Mouse (Mus musculus) embryonic facial prominence, embryonic 11.5 days (tissue): Measurements from ENCODE around the gene Fam162b. TPM values are rescaled to one million over a fixed set of nuclear protein-coding genes. Genes with fewer than 3 reads are reported as not detected.

ENCODE experiments used
- ATAC-seq: fragments of 200-750 bp; cut with Nextera tagmentation; replicated peaks from 2 replicates; pipeline ENCODE4 v1.8.0; 2017; ENCODE audit warnings: low read depth; ENCODE audit not compliant: insufficient number of reproducible peaks, low FRiP score, low TSS enrichment
- DNase-seq: peaks from one replicate; pipeline ENCODE4 v3.0.0-alpha.2; 2015; ENCODE audit warnings: low spot score
- H3K27ac ChIP-seq: fragments of 300-500 bp; sonication (generic); replicated peaks from 2 replicates; pipeline ENCODE4 v1.5.1; 2014; ENCODE audit warnings: mild to moderate bottlenecking, low read depth, low read length, control low read depth
- H3K27me3 ChIP-seq: fragments of 300-500 bp; sonication (generic); 2 replicates; pipeline ENCODE4 v1.6.1; 2014; ENCODE audit warnings: mild to moderate bottlenecking, low read length, moderate library complexity, mixed read lengths; ENCODE audit not compliant: control insufficient read depth, insufficient read depth
- H3K36me3 ChIP-seq: fragments of 300-500 bp; sonication (generic); replicated peaks from 2 replicates; pipeline ENCODE4 v1.6.1; 2014; ENCODE audit warnings: low read depth, mild to moderate bottlenecking, low read length, moderate library complexity, mixed read lengths; ENCODE audit not compliant: control insufficient read depth, insufficient read depth
- H3K4me1 ChIP-seq: fragments of 300-500 bp; sonication (generic); 2 replicates; pipeline ENCODE4 v1.6.1; 2014; ENCODE audit warnings: low read length, mixed read lengths; ENCODE audit not compliant: control insufficient read depth, insufficient read depth
- H3K4me2 ChIP-seq: fragments of 300-500 bp; sonication (generic); 2 replicates; pipeline ENCODE4 v1.6.1; 2014; ENCODE audit warnings: low read depth, mild to moderate bottlenecking, control low read depth, low read length, moderate library complexity
- H3K4me3 ChIP-seq: fragments of 300-500 bp; sonication (generic); 2 replicates; pipeline ENCODE4 v1.5.1; 2014; ENCODE audit warnings: low read depth, low read length, control low read depth
- H3K9ac ChIP-seq: fragments of 300-500 bp; sonication (generic); replicated peaks from 2 replicates; pipeline ENCODE4 v1.6.1; 2014; ENCODE audit warnings: mild to moderate bottlenecking, control low read depth, low read length
- H3K9me3 ChIP-seq: fragments of 300-500 bp; sonication (generic); replicated peaks from 2 replicates; pipeline ENCODE4 v1.6.1; 2016; ENCODE audit warnings: mild to moderate bottlenecking, low read length, inconsistent platforms, mixed read lengths; ENCODE audit not compliant: control insufficient read depth
- WGBS: fragments of 180-500 bp; shearing (Covaris S2); extraction: QIAGEN DNeasy Blood & Tissue Kit; methylation state at CpG from one replicate; pipeline ENCODE4 v1.1.7; 2014; 5-methylcytosine and 5-hydroxymethylcytosine counted together
- polyA plus RNA-seq: library from polyadenylated mRNA; unstranded; fragments of >200 nt; fragmentation: Nextera tagmentation; extraction: Ambion mirVana; gene quantifications from 2 replicates; pipeline ENCODE4 v1.2.1, GENCODE M21; 2014

Gene Fam162b
- 3.0 and 3.3 TPM in 2 replicates for polyA plus RNA-seq

GRCm38 (mm10) chr10:51590139-51590574 is at the start of gene Fam162b:
Fam162b (minus strand) TSS chr10:51590517.
- 1% methylated on average over 19 of the region's 19 CpGs for WGBS
- ATAC-seq: peak; percentile 85
- H3K36me3 ChIP-seq: no peaks in the 10 kb centered on the region

GRCm38 (mm10) chr10:51631411-51632136 is 41.3 kb upstream of the Fam162b start, which contains the start of gene Gprc6a:
Gprc6a (minus strand) TSS chr10:51631461.
- no peaks in the 10 kb centered on the region for H3K9me3 ChIP-seq

More at GRCm38 (mm10) chr10:51590139-51590574, at the start of gene Fam162b:
- peak; percentile 36 for DNase-seq
- Histone ChIP-seq H3K27ac (no peak within 1 kb of the TSS), H3K9me3 (no peaks in the 10 kb centered on the region), H3K4me2 (peak within 1 kb of the TSS; percentile 74), H3K27me3 (no peaks in the 10 kb centered on the region), H3K4me1 (no peaks in the 10 kb centered on the region), H3K4me3 (peak within 1 kb of the TSS; percentile 21), H3K9ac (no peak within 1 kb of the TSS)

GRCm38 (mm10) chr10:51621193-51621592 is 30.9 kb upstream of the Fam162b start:
- H3K27ac ChIP-seq: no peak overlapping the region
- DNase-seq: no peak
- H3K9ac ChIP-seq: no peak overlapping the region
- H3K27me3 ChIP-seq: no peaks in the 10 kb centered on the region
- H3K36me3 ChIP-seq: no peaks in the 10 kb centered on the region
- no peak overlapping the region for H3K4me3 ChIP-seq
- H3K9me3 ChIP-seq: no peaks in the 10 kb centered on the region
- ATAC-seq: no peak
- no peak overlapping the region for H3K4me2 ChIP-seq
- H3K4me1 ChIP-seq: no peaks in the 10 kb centered on the region
- 75% methylated on average over 3 of the region's 3 CpGs for WGBS

More at GRCm38 (mm10) chr10:51631411-51632136, 41.3 kb upstream of the Fam162b start, which contains the start of gene Gprc6a:
- ATAC-seq (no peak), DNase-seq (no peak)
- Histone ChIP-seq H3K36me3 (no peaks in the 10 kb centered on the region), H3K4me1 (no peaks in the 10 kb centered on the region), H3K9ac (no peak within 1 kb of the TSS), H3K27me3 (no peaks in the 10 kb centered on the region), H3K27ac (no peak within 1 kb of the TSS), H3K4me3 (no peak within 1 kb of the TSS), H3K4me2 (no peak within 1 kb of the TSS)
- WGBS: 77% methylated on average over 8 of the region's 8 CpGs

GRCm38 (mm10) chr10:51620126-51620525 is 29.8 kb upstream of the Fam162b start:
- no peak overlapping the region for H3K4me2 ChIP-seq
- no peak overlapping the region for H3K9ac ChIP-seq
- ATAC-seq (no peak), DNase-seq (no peak)
- WGBS: 70% methylated on average over 7 of the region's 7 CpGs
- no peaks in the 10 kb centered on the region for H3K9me3 ChIP-seq
- no peaks in the 10 kb centered on the region for H3K27me3 ChIP-seq
- no peak overlapping the region for H3K27ac ChIP-seq
- H3K4me3 ChIP-seq: no peak overlapping the region
- no peaks in the 10 kb centered on the region for H3K4me1 ChIP-seq
- H3K36me3 ChIP-seq: no peaks in the 10 kb centered on the region

GRCm38 (mm10) chr10:51618538-51618937 is 28.2 kb upstream of the Fam162b start:
- Histone ChIP-seq H3K9ac (no peak overlapping the region), H3K27me3 (no peaks in the 10 kb centered on the region), H3K4me2 (no peak overlapping the region), H3K27ac (no peak overlapping the region), H3K4me3 (no peak overlapping the region), H3K36me3 (no peaks in the 10 kb centered on the region), H3K9me3 (no peaks in the 10 kb centered on the region), H3K4me1 (no peaks in the 10 kb centered on the region)
- no peak for ATAC-seq
- 78% methylated on average over 2 of the region's 2 CpGs for WGBS
- DNase-seq: no peak

GRCm38 (mm10) chr10:51614826-51615590 is 24.7 kb upstream of the Fam162b start:
- Histone ChIP-seq H3K9ac (no peak overlapping the region), H3K27me3 (no peaks in the 10 kb centered on the region), H3K4me3 (no peak overlapping the region), H3K4me1 (no peaks in the 10 kb centered on the region), H3K9me3 (no peaks in the 10 kb centered on the region), H3K36me3 (no peaks in the 10 kb centered on the region), H3K27ac (no peak overlapping the region), H3K4me2 (no peak overlapping the region)
- no peak for DNase-seq
- WGBS: 69% methylated on average over 11 of the region's 11 CpGs
- ATAC-seq: no peak

GRCm38 (mm10) chr10:51613421-51613820 is 23.1 kb upstream of the Fam162b start:
- no peak overlapping the region for H3K27ac ChIP-seq
- H3K4me3 ChIP-seq: no peak overlapping the region
- DNase-seq (no peak), ATAC-seq (no peak)
- no peaks in the 10 kb centered on the region for H3K27me3 ChIP-seq
- no peaks in the 10 kb centered on the region for H3K4me1 ChIP-seq
- no peak overlapping the region for H3K9ac ChIP-seq
- WGBS: 80% methylated on average over 3 of the region's 3 CpGs
- no peaks in the 10 kb centered on the region for H3K9me3 ChIP-seq
- H3K36me3 ChIP-seq: no peaks in the 10 kb centered on the region
- H3K4me2 ChIP-seq: no peak overlapping the region
